Mouse (Mus musculus): ENCODE measurements at regions not wholly inside any gene's neighbourhood (a gene's known extent, or its start where the extent isn't known, plus 50 kb on each side); places are given as distances from the start of the nearest gene placed in this dataset.

DNA sequence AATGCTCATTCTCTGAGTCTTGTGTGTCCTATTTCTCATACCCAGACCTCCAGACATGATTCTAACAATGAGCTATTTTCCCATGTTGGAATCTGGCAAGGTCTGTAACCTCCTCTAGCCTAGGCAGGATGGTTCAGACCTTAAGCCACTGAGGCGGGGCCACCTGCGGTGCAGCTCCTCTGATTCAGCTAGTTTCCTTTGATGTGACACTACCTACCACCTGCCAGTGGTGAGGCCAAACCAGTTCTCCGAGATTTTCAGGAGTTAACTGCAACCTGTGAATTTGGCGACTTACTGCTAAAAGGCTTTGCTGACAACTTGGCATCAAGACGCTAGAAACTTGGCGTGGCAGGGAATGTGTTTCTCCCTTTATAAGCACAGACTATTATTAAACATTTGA, 2691.3 kb downstream of the Gm37988 start:
- no peak for TF ChIP-seq CTCF (IDR thresholded peaks at IDR 0.05; ENCODE audit: low read depth, low read length)
- TF ChIP-seq EP300 (IDR thresholded peaks at IDR 0.05; ENCODE audit: insufficient read depth, low read depth, low read length), result no peak
